In the genomic region with DNA sequence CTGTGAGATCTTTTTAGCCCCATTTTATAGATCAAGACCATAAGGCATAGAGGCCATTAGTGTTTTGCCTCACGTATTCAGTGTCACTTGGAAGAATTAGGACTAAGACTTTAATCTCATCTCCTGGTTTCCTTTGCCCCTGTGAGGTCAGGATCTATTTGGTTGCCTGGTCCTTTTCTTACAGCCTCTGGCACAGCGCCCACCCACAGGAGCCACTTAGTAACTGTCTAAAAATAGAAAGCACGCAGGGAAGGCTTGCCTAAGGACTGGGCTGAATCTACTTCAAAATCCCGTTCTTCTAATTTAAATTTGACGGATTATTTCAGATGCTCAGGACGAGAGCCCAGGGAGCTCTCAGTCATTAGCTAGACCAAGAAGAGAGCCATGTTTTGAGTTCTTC, we compare ENCODE assay signal across 8 mouse cellular contexts. TPM values are rescaled to one million over a fixed set of nuclear protein-coding genes. Genes with fewer than 3 reads are reported as not detected.
A peak's percentile ranks its signal among the peaks of the same experiment; 100 is the strongest.
DNase-seq lines count a peak whose midpoint lies in the region; ATAC-seq and TF ChIP-seq lines count a peak whose summit lies in the region.

No protein-coding gene starts in this region.

- peaks cover 21% of the 10 kb centered on the region for H3K4me1 ChIP-seq in limb, embryonic 12.5 days (replicated peaks)
- peaks cover 20% of the 10 kb centered on the region for H3K4me1 ChIP-seq in limb, embryonic 10.5 days
- 0 out of 2 replicates have a peak, but pooled peaks cover 4% of the 10 kb centered on the region for H3K4me1 ChIP-seq in brown adipose tissue, adult 24 weeks (ENCODE audit: control insufficient read depth, insufficient read depth, insufficient read length, low read length)
- H3K4me1 ChIP-seq in lung, postnatal 0 days (ENCODE audit: insufficient read depth, low read depth, low read length) = no peaks in the 10 kb centered on the region; the same call in 1 of the 2 replicates

- no peak overlapping the region for H3K4me3 ChIP-seq in limb, embryonic 12.5 days (replicated peaks)
- no peak overlapping the region for H3K4me3 ChIP-seq in limb, embryonic 10.5 days
- peak overlapping the region; percentile 29; the same call in 1 of the 2 replicates for H3K4me3 ChIP-seq in brown adipose tissue, adult 24 weeks (ENCODE audit: insufficient read depth, low read depth, low read length)
- H3K4me3 ChIP-seq in lung, postnatal 0 days (ENCODE audit: low read depth, low read length) = no peak overlapping the region

- no peak for DNase-seq in limb, embryonic 10.5 days (ENCODE audit: low spot score)
- DNase-seq in heart, postnatal 14 days = peak; percentile 68 to 73
- DNase-seq in lung, postnatal 0 days (ENCODE audit: low spot score) = peak; percentile 78
- DNase-seq in left cerebral cortex, postnatal 36 days (ENCODE audit: low spot score in 2 of 2) = no peak
- DNase-seq in ovary, adult 18-20 months (ENCODE audit: low spot score) = no peak

- H3K4me2 ChIP-seq in limb, embryonic 12.5 days = no peak overlapping the region
- H3K4me2 ChIP-seq in lung, postnatal 0 days (replicated peaks; ENCODE audit: low read depth, low read length) = peak overlapping the region; percentile 30; the same call in 1 of the 2 replicates

- peak overlapping the region; percentile 45; the same call in 1 of the 2 replicates for H3K27ac ChIP-seq in limb, embryonic 12.5 days
- H3K27ac ChIP-seq in limb, embryonic 10.5 days = no peak overlapping the region
- peak overlapping the region; percentile 28; the same call in 1 of the 2 replicates for H3K27ac ChIP-seq in brown adipose tissue, adult 24 weeks (replicated peaks; ENCODE audit: low read depth, low read length)
- H3K27ac ChIP-seq in lung, postnatal 0 days (ENCODE audit: low read length) = no peak overlapping the region; the same call in 1 of the 2 replicates

- no peak for TF ChIP-seq CTCF in lung, postnatal 0 days (IDR thresholded peaks at IDR 0.05)

- no peaks in the 10 kb centered on the region for H3K27me3 ChIP-seq in limb, embryonic 12.5 days
- H3K27me3 ChIP-seq in limb, embryonic 10.5 days (ENCODE audit: low read depth, poor library complexity, severe bottlenecking) = 0 out of 2 replicates have a peak, but pooled peaks cover 3% of the 10 kb centered on the region
- no peaks in the 10 kb centered on the region for H3K27me3 ChIP-seq in lung, postnatal 0 days (replicated peaks; ENCODE audit: insufficient read depth, low read length)

- 52% methylated on average over 6 of the region's 6 CpGs for WGBS in limb, embryonic 12.5 days
- 71% methylated on average over 6 of the region's 6 CpGs for WGBS in limb, embryonic 10.5 days
- 16% methylated on average over 6 of the region's 6 CpGs for WGBS in lung, postnatal 0 days

- H3K9me3 ChIP-seq in limb, embryonic 12.5 days = 0 out of 2 replicates have a peak, but pooled peaks cover 3% of the 10 kb centered on the region
- no peaks in the 10 kb centered on the region for H3K9me3 ChIP-seq in limb, embryonic 10.5 days (replicated peaks)
- no peaks in the 10 kb centered on the region for H3K9me3 ChIP-seq in lung, postnatal 0 days (ENCODE audit: low read length)

- ATAC-seq in limb, embryonic 12.5 days (ENCODE audit: insufficient number of reproducible peaks, insufficient read depth, low FRiP score, low TSS enrichment, low read depth) = no peak
- ATAC-seq in lung, postnatal 0 days = peak; percentile 86
- no peak for ATAC-seq in inflammation-experienced regulatory T-cells, adult 6 months

- H3K36me3 ChIP-seq in limb, embryonic 12.5 days = no peaks in the 10 kb centered on the region
- H3K36me3 ChIP-seq in limb, embryonic 10.5 days = no peaks in the 10 kb centered on the region
- no peaks in the 10 kb centered on the region for H3K36me3 ChIP-seq in lung, postnatal 0 days (ENCODE audit: insufficient read depth, low read length)

- H3K9ac ChIP-seq in limb, embryonic 12.5 days (replicated peaks) = no peak overlapping the region
- no peak overlapping the region for H3K9ac ChIP-seq in lung, postnatal 0 days (replicated peaks; ENCODE audit: low read depth)

- intact Hi-C loops in heart, postnatal 14 days (cut with DNase I) = no loop called here
- intact Hi-C loops in left cerebral cortex, postnatal 36 days (cut with DNase I) = no loop called here

- no peak for TF ChIP-seq EP300 in lung, postnatal 0 days (IDR thresholded peaks at IDR 0.05)

RNA-seq across cellular contexts. Expression of a gene that starts 21.8 kb away (rescaled TPM):
- 207 TPM in 2 replicates for polyA plus RNA-seq in limb, embryonic 12.5 days (2016; fragmentation: Nextera tagmentation; extraction: Ambion mirVana)
- 221 and 241 TPM in 2 replicates for polyA plus RNA-seq in limb, embryonic 10.5 days (2016; fragmentation: Nextera tagmentation; extraction: Ambion mirVana)
- polyA plus RNA-seq in brown adipose tissue, adult 24 weeks (2012; ENCODE audit: insufficient read depth, insufficient read length, missing spikeins) = 137 TPM in 2 replicates
- total RNA-seq in heart, postnatal 14 days (2021) = 100 to 1,000 TPM; 118 to 136 TPM
- polyA plus RNA-seq in lung, postnatal 0 days (2015; fragmentation: Nextera tagmentation; extraction: Ambion mirVana) = 135 and 137 TPM in 2 replicates
- 100 to 1,000 TPM; 102 to 118 TPM for total RNA-seq in left cerebral cortex, postnatal 36 days (2021)
- polyA plus RNA-seq in inflammation-experienced regulatory T-cells, adult 6 months (2017; shearing (Covaris generic)) = 100 to 1,000 TPM; 177 to 252 (median 239) TPM

Comparison
In these comparisons a context has a peak if more than half of its experiments do, and no peak if none do; other contexts are left out.
1. H3K27ac ChIP-seq: peak in limb, embryonic 12.5 days (single experiment) and brown adipose tissue, adult 24 weeks (single experiment); none in limb, embryonic 10.5 days (single experiment) and lung, postnatal 0 days (single experiment).
2. DNase-seq: peak in heart, postnatal 14 days (2 of 2) and lung, postnatal 0 days (single experiment); none in limb, embryonic 10.5 days (single experiment), left cerebral cortex, postnatal 36 days (0 of 2) and ovary, adult 18-20 months (single experiment).